Mouse (Mus musculus): ENCODE measurements around the gene Lbp. TPM values are rescaled to one million over a fixed set of nuclear protein-coding genes. Genes with fewer than 3 reads are reported as not detected.
A peak's percentile ranks its signal among the peaks of the same experiment; 100 is the strongest.

Lbp gene
- polyA plus RNA-seq, 1 experiment from 2014 or later = 75.1 TPM

DNA sequence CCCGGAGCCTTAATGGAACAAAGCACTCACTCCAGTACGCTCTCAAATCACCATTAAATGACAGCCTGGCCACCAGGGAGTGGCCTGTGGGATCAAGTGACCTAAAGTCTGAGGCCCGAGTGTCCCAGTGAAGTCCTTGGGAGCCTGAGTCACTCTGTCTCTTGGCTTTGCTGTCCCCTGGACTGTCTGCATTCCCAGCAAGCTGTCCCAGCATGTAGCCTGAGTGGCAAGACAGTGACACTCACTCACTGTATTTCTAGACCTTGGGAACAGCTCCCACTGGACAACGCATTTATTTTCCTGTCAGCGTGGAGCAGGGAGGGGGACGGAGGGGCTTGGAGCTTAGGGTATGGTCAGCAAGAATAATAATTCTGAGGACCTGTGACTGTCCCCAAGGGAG lies 29.8 kb upstream of the Lbp start:
- H3K27me3 ChIP-seq = no peaks in the 10 kb centered on the region
- no peak for DNase-seq (ENCODE audit: low read depth, low spot score)
- no peak for ATAC-seq
- ChIA-PET CTCF (interaction anchor here (1.0 kb wide), 1 partner anchor 71 kb away, joined by 3 read pairs; no protein-coding TSS in a partner anchor), POLR2A (interaction anchor here (0.6 kb wide), 1 partner anchor 16 kb away, joined by 3 read pairs; no protein-coding TSS in a partner anchor)
- TF ChIP-seq CTCF (IDR thresholded peaks at IDR 0.05) = no peak
- in situ Hi-C loops (cut with MboI; ENCODE audit: low pct_unique_long_range_greater_than_20kb) = no loop called here

DNA sequence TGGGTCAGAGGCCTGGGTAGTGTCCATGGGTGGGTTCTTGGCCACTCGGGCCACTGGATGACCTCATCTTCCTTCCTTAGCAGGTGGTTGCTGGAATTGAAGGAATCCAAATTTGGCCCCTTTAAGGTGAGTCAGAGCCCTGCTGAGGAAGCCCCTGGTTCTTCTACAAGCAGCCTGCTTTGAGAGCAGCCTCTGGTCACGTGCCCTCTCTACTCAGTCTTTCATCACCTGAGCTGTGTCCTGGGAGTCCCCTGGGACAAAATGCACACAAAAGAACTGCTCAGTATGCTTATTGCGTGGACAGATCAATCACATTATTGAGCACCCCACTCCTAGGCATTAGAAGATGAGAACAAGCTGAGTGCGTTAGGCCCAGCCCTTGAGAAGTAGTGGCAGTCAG lies 29.4 kb upstream of the Lbp start:
- ChIA-PET POLR2A (no interaction called here), CTCF (interaction anchor here (1.0 to 1.8 kb wide), 2 partner anchors 40 to 71 kb away, joined by 3 to 5 read pairs; no protein-coding TSS in a partner anchor)
- TF ChIP-seq CTCF (IDR thresholded peaks at IDR 0.05) = no peak
- in situ Hi-C loops (cut with MboI; ENCODE audit: low pct_unique_long_range_greater_than_20kb) = no loop called here
- no peaks in the 10 kb centered on the region for H3K27me3 ChIP-seq
- DNase-seq (ENCODE audit: low read depth, low spot score) (no peak), ATAC-seq (no peak)

DNA sequence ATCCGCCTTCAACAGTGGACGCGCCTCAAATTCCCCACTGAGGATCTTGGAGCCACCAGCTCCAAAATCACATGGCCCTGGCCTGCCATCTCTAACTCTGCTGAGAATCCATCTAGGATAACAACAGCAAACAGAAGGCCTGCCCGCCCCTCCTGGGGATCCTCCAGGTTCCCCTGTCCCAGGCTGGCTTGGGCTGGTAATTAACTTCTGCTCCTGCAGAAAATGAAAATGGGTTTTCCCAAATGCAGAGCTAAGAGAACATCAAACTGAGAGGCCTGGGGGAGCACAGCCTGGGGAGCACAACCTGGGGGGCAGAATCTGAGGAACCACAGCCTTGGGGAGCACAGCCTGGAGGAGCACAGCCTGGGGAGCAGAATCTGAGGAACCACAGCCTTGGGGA lies 26.6 kb upstream of the Lbp start:
- CTCF ChIA-PET = interaction anchor here (1.0 to 1.6 kb wide), 2 partner anchors 61 to 75 kb away, joined by 3 to 4 read pairs; no protein-coding TSS in a partner anchor
- H3K27me3 ChIP-seq = no peaks in the 10 kb centered on the region
- DNase-seq (ENCODE audit: low read depth, low spot score) (no peak), ATAC-seq (no peak)
- POLR2A ChIA-PET = interaction anchor here (0.8 kb wide), 1 partner anchor 15 kb away, joined by 3 read pairs; no protein-coding TSS in a partner anchor
- no peak for TF ChIP-seq CTCF (IDR thresholded peaks at IDR 0.05)
- in situ Hi-C loops (cut with MboI; ENCODE audit: low pct_unique_long_range_greater_than_20kb) = no loop called here

DNA sequence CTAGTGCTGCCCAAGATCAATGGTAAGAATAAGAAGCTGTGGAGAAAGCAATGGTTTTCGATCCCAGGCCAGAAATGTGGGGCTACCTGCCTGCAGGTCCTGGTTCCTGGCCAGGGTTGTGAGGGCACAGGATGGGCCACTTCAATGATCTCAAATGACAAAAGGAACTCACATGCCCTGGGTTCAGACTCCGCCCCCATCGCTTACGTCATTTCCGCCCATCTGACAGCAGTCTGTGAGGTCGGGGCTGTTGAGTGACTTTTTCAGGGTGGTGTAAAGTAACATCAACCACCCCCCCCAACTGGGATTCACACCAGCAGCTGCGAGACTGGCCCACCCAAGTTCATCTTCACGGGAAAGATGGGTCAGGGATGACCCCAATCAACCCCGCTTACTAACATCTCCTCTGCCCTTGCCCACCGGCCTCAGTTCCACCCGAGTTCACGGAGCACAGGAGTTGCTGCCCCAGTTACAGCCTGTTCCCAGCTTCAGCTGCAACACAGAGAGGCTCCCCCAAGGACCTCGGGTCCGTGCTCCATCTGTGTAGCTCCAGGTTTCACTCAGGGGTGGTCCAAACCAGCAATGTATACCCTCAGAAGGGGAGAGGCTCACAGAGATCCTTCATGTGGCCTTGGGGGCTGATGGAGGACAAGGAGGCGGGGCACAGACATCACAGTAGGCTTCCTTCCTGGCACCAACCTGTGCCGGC lies 24.6 kb upstream of the Lbp start:
- TF ChIP-seq CTCF (IDR thresholded peaks at IDR 0.05) = no peak
- DNase-seq (ENCODE audit: low read depth, low spot score) (no peak), ATAC-seq (no peak)
- in situ Hi-C loops (cut with MboI; ENCODE audit: low pct_unique_long_range_greater_than_20kb) = no loop called here
- no peaks in the 10 kb centered on the region for H3K27me3 ChIP-seq
- ChIA-PET POLR2A (no interaction called here), CTCF (interaction anchor here (1.6 to 2.2 kb wide), 2 partner anchors 35 to 71 kb away, joined by 4 to 8 read pairs; no protein-coding TSS in a partner anchor)

DNA sequence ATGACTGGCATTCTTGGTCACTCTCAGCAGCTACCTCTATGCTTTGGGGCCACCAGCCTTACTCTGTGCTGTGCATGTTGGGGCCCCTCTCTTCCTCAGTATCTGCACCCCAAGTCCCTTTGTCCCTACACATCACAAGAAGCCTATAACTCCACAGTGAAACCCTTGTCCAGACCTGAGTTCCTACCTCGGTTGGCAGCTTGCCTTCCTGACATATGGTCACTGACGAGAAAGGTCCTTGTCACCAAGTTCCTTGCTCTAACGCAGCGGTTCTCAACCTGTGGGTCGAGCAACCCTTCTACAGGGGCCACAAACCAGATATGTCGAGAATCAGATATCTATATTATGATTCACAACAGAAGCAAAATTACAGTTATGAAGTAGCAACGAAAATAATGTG lies 23.2 kb upstream of the Lbp start:
- ATAC-seq (no peak), DNase-seq (ENCODE audit: low read depth, low spot score) (no peak)
- TF ChIP-seq CTCF (IDR thresholded peaks at IDR 0.05) = no peak
- in situ Hi-C loops (cut with MboI; ENCODE audit: low pct_unique_long_range_greater_than_20kb) = no loop called here
- ChIA-PET POLR2A (no interaction called here), CTCF (interaction anchor here (0.7 to 2.2 kb wide), 4 partner anchors 9 to 73 kb away, joined by 3 to 8 read pairs (median 4); no protein-coding TSS in a partner anchor)
- H3K27me3 ChIP-seq = no peaks in the 10 kb centered on the region

DNA sequence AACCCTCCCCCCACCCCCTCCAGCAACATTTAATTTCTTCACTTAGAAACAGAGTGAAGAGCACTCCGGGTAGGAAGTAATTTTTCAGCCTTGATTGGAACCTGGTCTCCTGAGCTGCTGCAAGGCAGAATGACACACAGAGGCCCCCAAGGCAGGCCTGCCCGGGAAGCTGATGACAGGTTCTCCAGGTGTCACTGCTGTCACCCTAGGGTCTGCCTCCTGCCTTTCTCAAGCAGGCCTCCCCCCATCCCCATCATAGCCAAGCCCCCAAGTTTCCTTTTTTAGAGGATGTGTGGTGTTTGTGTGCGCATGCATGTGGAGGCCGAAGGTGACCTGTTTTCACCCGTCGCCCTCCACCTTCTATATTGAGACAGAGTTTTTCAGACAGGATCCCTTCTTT lies 22.5 kb upstream of the Lbp start:
- DNase-seq (ENCODE audit: low read depth, low spot score) = no peak
- in situ Hi-C loops (cut with MboI; ENCODE audit: low pct_unique_long_range_greater_than_20kb) = no loop called here
- ATAC-seq = no peak
- ChIA-PET POLR2A (no interaction called here), CTCF (interaction anchor here (0.7 to 2.8 kb wide), 5 partner anchors 10 to 56 kb away, joined by 3 to 41 read pairs (median 7); partner anchors contain the start of gene Lbp)
- TF ChIP-seq CTCF (IDR thresholded peaks at IDR 0.05) = no peak
- H3K27me3 ChIP-seq = no peaks in the 10 kb centered on the region

DNA sequence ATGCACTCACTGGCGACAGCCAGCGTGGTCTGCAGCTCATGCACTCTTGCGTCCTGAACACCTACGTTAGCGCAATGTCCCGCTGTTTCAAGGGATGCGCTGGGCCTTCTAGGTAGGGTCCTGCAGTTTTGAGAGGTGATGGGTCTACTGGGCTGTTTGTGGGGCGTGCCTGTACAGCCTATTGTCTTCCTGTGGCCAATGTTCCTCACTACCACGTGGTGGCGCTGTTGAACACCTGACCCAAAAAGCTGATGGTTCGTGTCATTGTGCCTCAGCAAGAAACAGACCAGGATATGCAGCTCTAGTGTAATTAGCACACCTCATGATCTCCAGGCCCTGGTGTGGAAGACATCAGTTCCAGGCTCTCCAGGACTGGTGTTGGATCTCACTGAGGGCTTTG lies 21.7 kb upstream of the Lbp start:
- no peak for ATAC-seq
- DNase-seq (ENCODE audit: low read depth, low spot score) = no peak
- POLR2A ChIA-PET = interaction anchor here (0.8 kb wide), 1 partner anchor 18 kb away, joined by 3 read pairs; no protein-coding TSS in a partner anchor
- in situ Hi-C loops (cut with MboI; ENCODE audit: low pct_unique_long_range_greater_than_20kb) = no loop called here
- TF ChIP-seq CTCF (IDR thresholded peaks at IDR 0.05) = peak; percentile 86
- CTCF ChIA-PET = interaction anchor here (0.9 to 2.8 kb wide), 13 partner anchors 9 to 76 kb away, joined by 3 to 41 read pairs (median 5); partner anchors contain the start of gene Lbp
- no peaks in the 10 kb centered on the region for H3K27me3 ChIP-seq

DNA sequence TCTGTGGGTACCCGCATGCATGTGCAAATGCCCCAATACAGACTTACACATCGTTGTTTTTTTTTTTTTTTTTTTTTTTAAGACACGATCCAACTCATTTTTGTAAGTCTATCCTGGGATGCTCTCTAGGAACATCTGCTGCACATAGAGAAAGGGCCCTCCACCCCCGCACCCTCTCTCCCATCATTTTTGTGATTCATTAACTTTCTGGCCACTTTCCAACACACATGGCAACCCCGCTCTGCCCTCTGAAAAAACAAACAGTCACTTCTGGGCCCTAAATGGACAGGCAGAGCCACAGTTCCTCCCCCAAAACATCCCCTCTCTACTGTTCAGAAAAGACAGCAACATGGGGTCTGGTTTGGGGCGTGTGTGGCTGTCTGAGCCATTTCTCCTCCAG lies 20.6 kb upstream of the Lbp start:
- TF ChIP-seq CTCF (IDR thresholded peaks at IDR 0.05) = no peak
- no peak for DNase-seq (ENCODE audit: low read depth, low spot score)
- no peaks in the 10 kb centered on the region for H3K27me3 ChIP-seq
- ChIA-PET CTCF (interaction anchor here (0.9 to 2.8 kb wide), 10 partner anchors 8 to 77 kb away, joined by 3 to 41 read pairs (median 6); partner anchors contain the start of gene Lbp), POLR2A (no interaction called here)
- in situ Hi-C loops (cut with MboI; ENCODE audit: low pct_unique_long_range_greater_than_20kb) = no loop called here
- ATAC-seq = no peak

DNA sequence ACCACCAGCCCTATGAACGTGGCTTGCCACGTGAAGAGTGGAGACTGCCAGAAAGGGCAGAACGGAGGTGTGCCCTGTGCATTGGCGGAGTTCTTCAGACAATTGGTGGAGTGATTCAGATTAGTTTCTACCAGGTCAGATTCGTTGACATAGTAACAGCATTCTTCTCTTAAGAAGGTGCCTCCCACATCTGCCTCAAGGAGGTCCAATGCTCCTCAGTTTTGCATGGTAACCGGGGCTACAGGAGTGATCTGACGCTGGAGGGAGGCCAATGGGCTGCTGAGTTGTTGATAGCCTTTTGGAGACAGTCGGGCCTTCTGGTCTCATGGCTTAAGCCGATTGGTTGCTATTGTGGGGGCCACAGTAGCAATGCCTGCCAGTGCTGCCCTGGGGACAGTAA lies 10.6 kb upstream of the Lbp start:
- ATAC-seq (no peak), DNase-seq (ENCODE audit: low read depth, low spot score) (no peak)
- ChIA-PET POLR2A (no interaction called here), CTCF (no interaction called here)
- H3K27me3 ChIP-seq = no peaks in the 10 kb centered on the region
- in situ Hi-C loops (cut with MboI; ENCODE audit: low pct_unique_long_range_greater_than_20kb) = no loop called here
- TF ChIP-seq CTCF (IDR thresholded peaks at IDR 0.05) = no peak

DNA sequence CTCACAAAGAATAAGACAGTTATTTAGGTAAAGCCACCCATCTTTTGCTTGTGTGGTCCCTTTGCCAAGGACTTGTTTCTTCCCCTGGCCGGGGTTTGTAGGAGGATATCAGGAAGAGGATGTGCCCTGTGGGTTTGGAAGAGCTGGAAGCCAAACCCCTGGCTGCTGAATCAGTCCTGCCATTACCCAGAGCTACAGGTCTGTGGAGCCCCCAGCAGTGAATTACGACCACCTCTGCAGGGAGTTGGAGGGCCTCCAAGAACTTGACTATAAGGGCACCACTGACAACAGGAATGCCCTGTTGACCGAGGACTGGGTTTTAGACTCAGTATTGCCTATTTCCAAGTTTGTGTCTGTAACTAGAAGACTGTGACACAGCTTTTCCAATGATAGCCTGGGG lies 7.1 kb upstream of the Lbp start:
- no peak for TF ChIP-seq CTCF (IDR thresholded peaks at IDR 0.05)
- H3K27me3 ChIP-seq = no peaks in the 10 kb centered on the region
- in situ Hi-C loops (cut with MboI; ENCODE audit: low pct_unique_long_range_greater_than_20kb) = no loop called here
- CTCF ChIA-PET = interaction anchor here (0.7 to 1.8 kb wide), 3 partner anchors 14 to 41 kb away, joined by 3 to 9 read pairs (median 3); no protein-coding TSS in a partner anchor
- DNase-seq (ENCODE audit: low read depth, low spot score) = no peak
- POLR2A ChIA-PET = no interaction called here
- no peak for ATAC-seq

DNA sequence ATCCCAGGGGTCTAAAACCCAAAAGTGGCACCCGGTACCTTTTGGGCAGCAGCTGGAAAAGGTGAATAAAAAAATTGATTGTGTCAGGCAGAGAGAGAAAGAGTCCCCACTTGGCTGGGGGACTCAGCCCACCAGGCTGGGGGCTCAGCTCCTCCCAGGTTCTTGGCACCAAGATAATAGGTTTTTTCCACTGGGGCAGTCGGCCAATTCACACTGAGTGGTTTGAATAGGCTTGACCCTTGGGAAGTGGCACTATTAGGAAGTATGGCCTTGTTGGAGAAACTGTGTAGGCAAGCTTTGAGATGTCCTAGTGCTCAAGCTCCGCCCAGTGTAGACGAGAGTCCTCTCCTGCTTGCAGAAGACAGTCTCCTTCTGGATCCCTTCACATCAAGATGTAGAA lies 6.6 kb upstream of the Lbp start:
- ChIA-PET CTCF (interaction anchor here (0.7 to 1.8 kb wide), 3 partner anchors 14 to 41 kb away, joined by 3 to 9 read pairs (median 3); no protein-coding TSS in a partner anchor), POLR2A (no interaction called here)
- ATAC-seq (no peak), DNase-seq (ENCODE audit: low read depth, low spot score) (no peak)
- in situ Hi-C loops (cut with MboI; ENCODE audit: low pct_unique_long_range_greater_than_20kb) = no loop called here
- no peaks in the 10 kb centered on the region for H3K27me3 ChIP-seq
- TF ChIP-seq CTCF (IDR thresholded peaks at IDR 0.05) = no peak

Data from Patski (cell line).